Mouse (Mus musculus) layer of hippocampus, postnatal 25 days (tissue): ENCODE results near the gene Zfp281. TPM values are rescaled to one million over a fixed set of nuclear protein-coding genes. Genes with fewer than 3 reads are reported as not detected.
A peak's percentile ranks its signal among the peaks of the same experiment; 100 is the strongest.

ENCODE experiments used
- DNase-seq, 2 experiments: peaks; one replicate each; pipeline ENCODE4 v3.0.0; 2022; ENCODE audit warnings: mixed read lengths in 2 of 2, low spot score in 1 of 2; ENCODE audit errors: extremely low spot score in 1 of 2
- total RNA-seq, 2 experiments: library from RNA; stranded (reverse); gene quantifications; 2 replicates each; pipeline ENCODE4 v1.2.3; 2021

Zfp281 gene
- total RNA-seq, result 10 to 100 TPM; 34.3 to 36.5 TPM

DNA sequence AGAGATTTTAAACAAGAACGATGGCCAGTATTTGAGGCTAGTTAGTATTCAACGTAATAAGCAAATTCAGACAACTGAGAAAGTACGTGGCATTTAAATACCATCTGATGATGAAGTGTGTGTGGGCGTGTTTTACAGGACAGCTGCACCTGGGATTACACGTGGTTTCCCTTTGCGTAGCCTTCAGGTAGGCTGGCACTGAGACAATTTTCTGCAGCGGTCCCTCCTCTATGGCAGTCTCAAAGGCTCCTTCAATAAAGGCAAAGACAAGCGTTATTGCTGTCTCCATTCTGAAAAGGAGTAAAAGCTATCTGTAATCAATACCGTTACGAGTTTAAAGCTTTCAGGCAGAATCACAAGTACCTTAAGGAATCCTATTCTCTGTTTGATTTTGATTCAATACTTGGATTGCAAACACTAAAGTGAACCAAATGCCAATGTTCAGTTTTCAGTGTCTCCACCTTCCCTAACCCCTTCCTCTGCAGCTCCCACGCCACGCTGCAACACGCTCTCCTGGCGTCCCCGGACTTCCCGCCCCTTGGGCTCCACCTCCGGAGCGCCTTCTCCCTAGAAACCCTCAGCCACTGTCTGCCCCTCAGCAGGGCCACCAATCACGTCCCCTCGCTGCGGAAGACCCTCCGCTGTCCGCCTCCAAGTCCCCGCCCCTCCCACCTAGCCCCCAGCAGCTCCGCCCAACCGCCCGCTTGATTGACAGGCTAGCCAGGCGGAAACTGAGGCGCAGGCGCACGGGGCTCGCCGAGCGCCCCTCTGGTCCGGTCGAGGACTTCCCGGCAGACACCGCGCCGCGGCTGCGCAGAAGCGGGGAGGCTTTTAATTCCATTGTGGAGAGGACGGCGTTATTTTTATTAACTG lies at the start of gene Zfp281:
Gene Zfp281 (plus strand): TSS at position 756 of the 873 bp plus-strand sequence.
- DNase-seq, result peak; percentile 84 to 93

DNA sequence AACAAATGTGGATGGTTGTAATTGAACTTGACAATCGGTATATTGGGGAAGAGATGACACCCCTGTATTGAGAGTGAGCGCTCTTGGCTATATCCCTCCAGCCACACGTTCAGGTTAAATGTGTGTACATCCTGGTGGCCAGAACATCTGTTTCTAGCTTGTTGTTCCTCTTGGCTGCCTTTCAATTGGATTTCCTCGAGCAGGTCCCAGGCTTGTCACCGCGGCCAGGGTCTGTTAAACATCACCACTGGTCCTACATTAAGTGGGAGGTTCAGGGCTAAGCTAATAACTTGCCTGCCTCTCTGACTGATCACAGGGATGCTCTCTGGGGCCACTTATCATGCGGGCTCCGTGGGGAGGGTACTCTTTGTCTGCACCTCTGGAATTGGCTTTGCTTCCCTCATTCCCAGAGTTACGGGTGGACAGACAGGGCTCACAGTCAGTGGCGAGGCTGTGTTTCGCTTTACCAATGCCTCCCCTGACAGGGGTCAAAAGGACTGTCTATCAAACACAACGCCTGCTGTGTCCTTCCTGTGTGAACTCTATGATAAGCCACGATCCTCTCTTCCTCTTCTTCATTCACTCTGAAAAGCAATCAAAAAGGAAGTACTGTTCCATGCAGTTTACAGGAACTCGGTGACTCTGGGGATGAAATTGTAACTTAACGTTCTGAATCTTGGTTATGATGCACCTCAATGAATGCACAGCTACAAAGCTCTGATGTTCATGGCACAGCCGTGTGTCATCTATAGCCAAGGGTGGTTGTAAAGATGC lies 46.6 kb upstream of the Zfp281 start:
- no peak for DNase-seq

DNA sequence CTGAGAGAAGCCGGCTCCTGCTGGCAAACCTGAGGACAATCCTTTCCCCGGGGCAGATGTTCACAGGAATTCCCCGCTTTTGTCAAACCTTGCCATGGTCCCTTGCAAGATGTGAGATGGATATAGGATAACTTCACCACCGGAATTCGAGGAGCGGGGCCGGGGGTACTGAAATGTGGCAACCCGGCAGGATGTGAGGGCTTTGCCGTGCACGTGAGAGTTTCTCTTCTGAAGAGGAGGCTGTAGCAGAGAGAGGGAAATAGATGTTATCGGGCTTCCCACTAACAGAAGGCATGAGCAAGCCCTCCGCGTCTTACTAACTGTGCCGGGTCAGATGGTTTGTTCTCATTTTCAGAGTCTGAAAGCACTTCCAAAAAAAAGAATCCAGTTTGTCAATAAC lies 45.3 kb upstream of the Zfp281 start:
- no peak for DNase-seq

- no peak for DNase-seq
Observed at GRCm38 (mm10) chr1:136580266-136580665, 44.4 kb upstream of the Zfp281 start.

DNA sequence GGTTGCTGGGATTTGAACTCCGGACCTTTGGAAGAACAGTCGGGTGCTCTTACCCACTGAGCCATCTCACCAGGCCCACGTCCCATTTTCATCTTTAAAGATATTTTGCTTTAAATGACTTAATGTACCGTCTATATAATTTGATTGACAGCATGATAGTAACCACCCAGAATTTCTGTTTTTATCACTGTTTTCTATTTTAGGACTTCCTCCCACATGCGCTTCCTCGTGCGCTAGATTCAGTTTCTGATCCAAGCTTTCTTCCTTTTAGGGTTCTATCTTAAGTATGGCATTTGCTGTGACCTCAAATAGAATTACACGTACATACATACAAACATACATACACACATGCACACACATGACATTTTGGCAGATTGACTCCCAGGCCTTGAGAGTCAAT lies 42.9 kb upstream of the Zfp281 start:
- DNase-seq, result no peak

GRCm38 (mm10) chr1:136587761-136588405 lies 36.8 kb upstream of the Zfp281 start:
- DNase-seq, result no peak

GRCm38 (mm10) chr1:136588908-136589307 lies 35.8 kb upstream of the Zfp281 start:
- peak in 1 of 2 experiments; percentile 11 for DNase-seq

- DNase-seq, result no peak
Observed at GRCm38 (mm10) chr1:136592741-136593140, 32.0 kb upstream of the Zfp281 start.

- DNase-seq, result no peak
Observed at GRCm38 (mm10) chr1:136594235-136594850, 30.4 kb upstream of the Zfp281 start.

DNA sequence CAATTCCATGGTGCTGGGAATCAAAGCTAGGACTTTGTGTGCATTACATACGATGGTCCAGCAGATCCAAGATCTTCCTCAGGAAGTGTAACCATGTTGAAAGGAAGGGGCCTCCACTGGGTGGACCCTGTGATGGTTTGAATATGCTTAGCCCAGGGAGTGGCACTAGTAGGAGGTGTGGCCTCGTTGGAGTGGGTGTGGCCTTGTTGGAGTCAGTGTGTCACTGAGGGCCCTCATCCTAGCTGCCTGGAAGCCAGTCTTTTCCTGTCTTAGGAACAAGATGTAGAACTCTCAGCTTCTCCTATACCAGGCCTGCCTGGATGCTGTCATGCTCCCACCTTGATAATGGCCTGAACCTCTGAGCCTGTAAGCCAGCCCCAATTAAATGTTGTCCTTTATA lies 27.9 kb upstream of the Zfp281 start:
- DNase-seq, result no peak

DNA sequence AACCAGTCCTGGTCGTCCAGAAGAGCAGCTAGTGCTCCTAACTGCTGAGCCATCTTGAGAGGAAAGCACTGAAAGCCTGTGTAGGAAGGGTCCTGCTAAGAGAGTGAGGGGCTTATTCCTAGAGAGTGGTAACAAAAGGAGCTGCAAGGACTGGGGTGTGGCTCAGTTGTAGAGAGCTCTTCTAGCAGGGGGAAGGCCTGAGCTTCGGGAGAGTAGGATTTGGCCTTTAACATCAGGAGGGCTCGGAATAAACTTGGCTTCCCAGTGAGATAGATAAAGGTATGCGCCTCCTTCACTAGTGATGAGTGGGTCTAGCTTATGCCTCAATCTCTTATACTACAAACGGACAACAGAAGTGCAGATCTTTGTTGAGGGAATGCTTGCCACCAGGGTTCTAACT lies 26.4 kb upstream of the Zfp281 start:
- no peak for DNase-seq

GRCm38 (mm10) chr1:136600067-136600466 lies 24.6 kb upstream of the Zfp281 start:
- DNase-seq, result no peak

DNA sequence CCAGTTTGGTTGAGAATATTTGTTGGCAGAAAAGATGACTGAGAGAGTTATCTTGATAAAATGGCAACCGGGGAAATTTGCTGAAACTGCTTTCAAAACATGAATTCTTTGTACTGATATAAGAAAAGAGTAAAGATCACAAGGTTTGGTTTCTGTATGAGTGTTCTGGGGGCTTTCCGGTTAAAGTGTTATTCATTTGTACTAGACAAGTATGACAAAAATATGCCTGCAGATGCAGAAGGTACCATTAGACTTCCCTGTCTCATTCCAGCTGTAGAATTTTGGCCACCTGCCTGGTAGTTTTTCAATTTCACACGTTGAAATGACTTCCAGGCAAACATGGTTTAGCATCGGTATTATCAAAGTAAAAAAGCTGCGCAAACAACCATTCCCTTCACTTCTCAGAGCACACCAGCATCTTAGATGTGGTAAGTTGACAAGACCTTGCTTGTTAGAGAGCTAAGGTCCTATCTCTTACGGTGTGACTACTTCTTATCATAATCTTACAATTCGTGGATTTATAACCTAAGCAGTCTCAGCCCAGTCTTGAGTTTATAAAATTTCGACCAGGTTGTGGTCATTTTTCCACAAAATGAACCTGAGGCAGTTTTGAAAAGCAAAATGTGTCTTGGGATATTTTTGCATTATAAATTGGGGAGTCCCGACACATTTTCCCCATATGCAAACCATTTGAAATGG lies 23.9 kb upstream of the Zfp281 start:
- DNase-seq, result no peak

- no peak for DNase-seq
Observed at GRCm38 (mm10) chr1:136601346-136601888, 23.3 kb upstream of the Zfp281 start.

- no peak for DNase-seq
Observed at GRCm38 (mm10) chr1:136602303-136602702, 22.4 kb upstream of the Zfp281 start.

GRCm38 (mm10) chr1:136604190-136604589 lies 20.5 kb upstream of the Zfp281 start:
- no peak for DNase-seq

DNA sequence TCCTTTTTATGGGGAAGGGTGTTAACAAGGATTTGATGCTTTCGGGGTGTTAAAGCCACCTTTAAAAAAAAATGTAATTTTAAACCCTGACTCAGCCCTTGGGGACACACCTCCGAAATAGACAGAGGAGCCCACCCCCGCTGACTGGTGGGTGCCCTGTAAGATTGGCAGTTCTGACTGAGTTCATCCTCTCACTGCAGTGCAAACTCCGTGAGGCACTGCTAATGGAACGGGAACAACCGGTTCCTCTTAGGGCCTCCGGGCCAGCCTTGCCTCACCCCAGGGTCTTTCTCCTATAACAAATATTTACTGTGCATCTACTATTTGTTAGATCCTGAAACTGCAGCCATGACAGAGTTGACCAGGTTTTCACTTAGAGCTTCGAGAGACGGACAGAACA lies 18.9 kb upstream of the Zfp281 start:
- no peak for DNase-seq

- no peak for DNase-seq
Observed at GRCm38 (mm10) chr1:136606278-136606677, 18.4 kb upstream of the Zfp281 start.

GRCm38 (mm10) chr1:136608339-136609261 lies 16.1 kb upstream of the Zfp281 start:
- DNase-seq, result no peak
